Mouse (Mus musculus) cerebellum, adult 18-20 months (tissue): ENCODE results near the gene Arhgap24.

ENCODE experiments used
- DNase-seq, 2 experiments: peaks; one replicate each; pipeline ENCODE4 v3.0.0; 2021

Arhgap24 gene

DNA sequence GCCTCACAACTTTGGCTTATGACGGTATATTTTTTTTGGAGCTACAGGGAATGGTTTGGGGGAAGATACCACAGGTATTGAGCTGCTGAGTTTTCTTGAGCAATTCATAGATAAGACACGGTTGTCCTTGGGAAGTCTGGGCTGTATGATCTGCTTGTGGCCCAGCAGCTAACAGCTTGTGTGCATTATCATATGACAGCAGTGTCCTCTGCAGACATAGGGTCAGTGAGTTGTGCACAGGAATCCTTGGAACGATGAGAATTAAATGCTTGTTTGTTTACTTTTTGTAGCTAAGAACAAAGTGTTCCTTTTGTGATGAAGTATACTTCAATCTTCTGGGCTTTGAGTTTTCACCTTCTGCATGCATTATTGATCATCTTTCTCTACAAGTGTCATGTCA, 21.9 kb downstream of the Arhgap24 start:
- DNase-seq = no peak

DNA sequence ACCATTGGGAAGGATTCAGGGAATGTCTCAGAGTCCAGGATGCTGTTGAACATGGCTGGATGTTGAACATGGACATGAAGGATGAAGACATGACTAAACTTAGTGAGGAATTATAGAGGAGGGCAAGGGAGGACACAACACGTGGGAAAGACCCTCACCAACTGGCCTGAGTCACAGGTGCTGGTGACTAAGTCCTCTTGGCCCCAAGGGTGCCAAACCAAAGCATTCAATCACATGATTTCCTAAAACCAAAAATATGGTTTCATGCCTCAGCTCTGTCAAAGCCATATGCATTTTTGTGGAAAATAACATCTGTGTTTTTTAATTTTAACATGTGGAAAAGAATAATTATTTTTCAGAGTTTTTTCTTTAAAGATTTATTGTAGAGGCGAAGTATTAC, 22.7 kb downstream of the Arhgap24 start:
- DNase-seq = no peak

DNA sequence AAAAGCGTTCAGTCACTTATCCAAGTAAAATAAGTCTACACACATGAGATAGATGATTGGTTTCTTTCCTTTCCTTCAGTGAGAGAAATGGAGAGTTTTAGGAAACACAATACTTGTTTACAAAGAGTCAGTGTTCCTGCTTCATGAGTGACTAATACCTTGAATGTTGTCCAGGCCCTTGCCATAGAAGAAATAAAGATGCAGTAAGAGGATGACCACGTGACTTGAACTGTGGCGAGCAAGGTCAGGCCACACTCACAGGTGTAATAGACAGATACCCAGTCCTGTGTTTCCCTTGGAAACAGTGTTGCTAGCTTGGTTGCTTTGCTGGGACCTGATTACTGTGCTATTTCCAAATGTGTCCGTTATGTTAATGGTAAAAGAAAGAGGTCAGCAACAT, 23.4 kb downstream of the Arhgap24 start:
- no peak for DNase-seq

DNA sequence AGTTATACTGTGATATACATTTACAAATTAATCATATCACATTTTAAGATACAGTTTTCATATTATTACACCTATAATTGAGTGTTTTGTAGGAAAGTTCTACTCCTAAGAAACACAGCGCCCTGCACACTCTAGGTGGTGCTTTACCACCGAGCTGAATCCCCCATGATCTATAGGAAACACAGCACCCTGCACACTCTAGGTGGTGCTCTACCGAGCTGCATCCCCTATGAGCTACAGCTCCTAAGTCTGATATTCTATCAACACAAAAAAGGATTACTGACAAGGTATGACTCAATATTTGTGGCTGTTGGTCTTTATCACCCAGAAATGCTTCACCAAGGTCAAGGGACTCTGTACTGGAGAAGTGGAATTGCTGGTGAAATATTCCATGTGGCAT, 27.0 kb downstream of the Arhgap24 start:
- DNase-seq = no peak

DNA sequence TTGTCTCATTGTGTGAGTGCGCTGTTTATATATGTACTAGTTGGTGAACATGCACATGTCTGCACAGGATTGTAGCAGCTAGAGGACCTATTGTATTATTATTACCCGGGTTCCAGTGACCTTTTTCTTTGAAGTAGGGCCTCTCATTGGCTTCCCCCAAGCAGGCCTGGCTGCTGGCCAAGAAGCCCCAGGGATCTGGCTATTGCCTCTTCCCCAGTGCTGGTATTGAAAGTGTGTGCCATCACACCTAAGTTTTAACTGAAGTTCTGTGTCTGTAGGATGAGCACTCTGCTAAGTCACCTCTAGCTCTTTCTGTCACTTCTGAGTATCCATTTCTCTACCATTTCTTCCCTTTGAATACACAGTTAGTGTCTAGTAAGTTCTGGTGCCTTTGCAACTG, 28.2 kb downstream of the Arhgap24 start:
- DNase-seq = peak; percentile 1 to 5

DNA sequence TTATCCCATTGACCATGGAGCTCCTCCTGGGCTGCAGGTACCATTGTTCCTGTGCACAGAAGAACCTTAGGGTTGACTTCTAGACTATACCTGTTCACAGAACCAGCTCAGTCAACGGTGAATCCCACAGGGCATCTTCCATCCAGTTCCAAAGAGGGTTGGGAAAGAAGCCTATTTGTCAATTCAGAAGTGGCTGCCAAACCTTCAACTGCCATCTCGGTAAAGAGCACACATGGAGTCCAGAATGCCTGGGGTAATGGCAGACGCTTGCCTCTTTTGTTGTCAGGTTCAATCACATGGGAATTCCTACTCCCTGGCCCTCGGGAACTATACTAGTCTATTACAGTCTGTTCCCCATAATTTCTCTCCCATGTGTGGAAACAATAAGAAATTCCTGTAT, 30.5 kb downstream of the Arhgap24 start:
- no peak for DNase-seq

DNA sequence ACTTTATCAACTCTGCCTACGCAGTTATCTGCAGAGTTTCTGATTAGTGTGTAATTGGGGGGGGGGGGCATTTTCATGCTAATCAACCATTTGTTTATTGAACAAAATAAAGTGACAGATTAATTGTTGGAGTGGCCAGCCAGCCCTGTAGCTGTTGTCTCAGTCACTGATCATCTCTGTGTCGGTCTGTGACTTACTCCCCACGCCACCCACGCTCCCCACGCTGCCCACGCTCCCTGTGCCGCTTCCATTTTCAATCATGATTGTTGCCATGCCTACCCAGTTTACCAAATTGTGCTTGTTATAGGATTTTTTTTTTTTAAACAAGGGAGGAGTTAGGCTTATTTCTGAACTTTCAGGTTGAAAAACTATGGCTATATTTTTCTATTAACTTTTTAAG, 34.3 kb downstream of the Arhgap24 start:
- no peak for DNase-seq

DNA sequence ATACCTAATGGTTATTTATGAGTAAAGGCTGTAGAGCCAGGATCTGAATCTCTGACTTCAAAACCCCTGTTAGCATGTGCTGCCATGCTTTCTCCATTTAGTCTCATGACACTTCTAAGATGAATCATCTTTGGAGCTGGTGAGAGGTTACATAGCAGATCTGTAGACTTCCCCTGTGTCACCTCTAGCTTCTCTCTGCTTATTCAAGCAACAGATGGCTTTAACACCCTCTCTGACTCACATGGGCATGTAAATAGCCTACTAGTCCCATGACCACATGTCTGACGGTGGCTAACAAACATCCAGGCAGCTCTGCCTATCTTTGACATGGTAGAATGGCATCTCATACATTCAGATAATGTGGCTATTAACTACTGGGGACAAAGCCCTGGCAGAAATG, 39.3 kb downstream of the Arhgap24 start:
- no peak for DNase-seq

DNA sequence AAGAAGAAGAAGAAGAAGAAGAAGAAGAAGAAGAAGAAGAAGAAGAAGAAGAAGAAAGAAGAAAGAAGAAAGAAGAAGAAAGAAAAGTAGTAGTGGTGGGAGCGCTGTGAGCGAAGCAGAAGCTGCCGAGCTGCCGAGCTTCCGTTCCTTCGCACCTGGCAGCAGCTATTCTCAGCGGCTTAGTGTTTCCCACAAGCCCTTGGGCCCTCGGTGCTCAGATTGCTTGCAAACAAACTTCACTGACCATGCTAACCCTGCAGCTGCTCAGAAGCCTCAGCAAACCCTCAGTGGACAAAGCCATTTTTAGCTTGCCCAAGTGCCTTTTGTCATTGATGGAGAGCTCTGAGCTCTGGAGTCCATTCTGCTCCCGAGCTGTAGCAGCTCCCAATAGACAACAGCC, 54.1 kb downstream of the Arhgap24 start:
- DNase-seq = no peak

DNA sequence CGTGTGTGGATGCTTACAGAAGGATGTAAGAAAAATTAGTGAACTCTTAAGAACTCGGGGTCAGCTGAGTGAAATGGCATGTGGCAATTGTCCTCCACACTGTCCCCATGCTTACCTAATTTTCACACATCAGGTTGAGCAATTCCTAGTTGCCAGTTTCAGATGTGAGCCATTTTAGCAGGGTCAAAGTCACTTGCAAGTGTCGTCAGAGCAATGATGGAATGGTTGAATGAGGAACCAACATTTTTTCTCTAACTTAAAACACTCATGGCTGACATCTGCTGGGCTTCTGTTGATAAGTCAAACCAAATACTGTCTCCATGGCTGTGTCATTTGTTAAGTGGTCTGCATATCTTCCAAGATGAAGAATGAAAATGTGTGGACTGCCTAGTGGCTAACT, 56.6 kb downstream of the Arhgap24 start:
- DNase-seq = no peak

DNA sequence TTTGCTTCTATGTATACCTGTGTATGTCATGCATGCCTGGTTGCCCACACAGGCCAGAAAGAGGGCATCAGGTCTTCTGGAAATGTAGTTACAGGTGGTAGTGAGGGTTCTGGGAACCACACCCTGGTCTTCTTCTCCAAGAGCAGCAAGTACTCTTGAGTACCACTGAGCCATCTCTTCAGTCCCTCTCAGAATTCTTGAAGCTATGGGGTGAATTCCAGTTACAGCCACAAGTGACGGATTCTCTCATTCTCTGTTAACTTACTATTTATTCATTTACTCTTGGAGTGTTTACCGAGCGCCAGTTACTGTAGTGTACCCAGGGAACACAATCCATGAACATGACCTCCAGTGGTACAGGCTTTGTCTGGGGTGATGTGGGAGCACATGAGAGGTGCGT, 65.1 kb downstream of the Arhgap24 start:
- DNase-seq = no peak

DNA sequence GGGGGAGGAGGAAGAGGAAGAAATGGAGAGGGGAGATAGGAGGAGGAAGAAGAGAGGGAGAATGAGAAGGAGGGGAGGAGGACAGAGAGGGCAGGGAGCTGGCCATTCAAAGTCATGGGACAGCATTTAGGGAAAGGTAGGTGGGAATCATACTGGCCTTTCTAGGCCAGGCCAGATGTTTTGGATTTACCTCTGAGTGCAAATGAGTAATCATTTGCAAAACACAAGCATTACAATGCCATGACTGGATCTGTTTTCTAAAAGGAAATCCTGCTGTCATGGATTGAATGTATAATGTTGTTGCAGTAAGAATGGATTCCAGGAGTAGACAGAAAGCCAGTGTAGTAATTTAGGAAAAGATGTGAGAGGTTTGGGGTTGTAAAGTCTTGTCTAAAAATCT, 66.6 kb downstream of the Arhgap24 start:
- DNase-seq = no peak

DNA sequence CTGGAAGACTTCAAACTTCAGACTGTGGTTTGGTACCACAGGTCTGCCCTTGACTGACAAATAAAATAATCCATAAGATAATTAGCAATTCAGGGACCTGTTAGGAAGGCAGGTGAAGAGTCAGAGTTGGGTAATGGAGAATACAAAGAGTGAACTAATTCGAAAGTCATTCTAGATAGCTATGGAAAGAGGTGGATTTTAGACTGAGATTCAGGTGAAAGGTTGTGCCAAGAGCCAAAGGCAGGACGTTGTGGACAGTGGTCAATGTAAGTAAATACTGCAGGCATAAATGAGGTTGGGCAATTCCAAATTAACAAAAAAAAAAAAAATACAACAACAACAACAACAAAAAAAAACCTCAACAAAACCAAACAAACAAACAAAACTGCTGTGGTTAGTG, 67.2 kb downstream of the Arhgap24 start:
- no peak for DNase-seq

DNA sequence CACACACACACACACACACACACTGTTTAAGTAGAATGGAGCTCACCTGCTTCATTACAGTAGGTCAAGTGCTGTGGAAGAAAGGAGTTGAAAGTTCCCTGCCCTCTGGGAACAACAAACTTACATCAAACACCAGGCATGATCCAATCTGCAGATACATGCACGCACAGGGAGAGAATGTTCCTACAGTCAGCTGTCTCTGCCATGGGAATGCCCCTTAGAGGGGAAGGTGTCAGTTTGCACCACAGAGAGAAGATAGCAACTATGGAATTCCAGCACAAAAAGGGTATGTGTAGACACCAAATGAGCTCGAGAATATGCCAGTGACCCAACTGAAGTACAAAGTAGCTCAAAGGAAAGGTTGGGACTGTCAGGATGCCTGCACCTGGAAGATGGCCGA, 69.0 kb downstream of the Arhgap24 start:
- DNase-seq = no peak

DNA sequence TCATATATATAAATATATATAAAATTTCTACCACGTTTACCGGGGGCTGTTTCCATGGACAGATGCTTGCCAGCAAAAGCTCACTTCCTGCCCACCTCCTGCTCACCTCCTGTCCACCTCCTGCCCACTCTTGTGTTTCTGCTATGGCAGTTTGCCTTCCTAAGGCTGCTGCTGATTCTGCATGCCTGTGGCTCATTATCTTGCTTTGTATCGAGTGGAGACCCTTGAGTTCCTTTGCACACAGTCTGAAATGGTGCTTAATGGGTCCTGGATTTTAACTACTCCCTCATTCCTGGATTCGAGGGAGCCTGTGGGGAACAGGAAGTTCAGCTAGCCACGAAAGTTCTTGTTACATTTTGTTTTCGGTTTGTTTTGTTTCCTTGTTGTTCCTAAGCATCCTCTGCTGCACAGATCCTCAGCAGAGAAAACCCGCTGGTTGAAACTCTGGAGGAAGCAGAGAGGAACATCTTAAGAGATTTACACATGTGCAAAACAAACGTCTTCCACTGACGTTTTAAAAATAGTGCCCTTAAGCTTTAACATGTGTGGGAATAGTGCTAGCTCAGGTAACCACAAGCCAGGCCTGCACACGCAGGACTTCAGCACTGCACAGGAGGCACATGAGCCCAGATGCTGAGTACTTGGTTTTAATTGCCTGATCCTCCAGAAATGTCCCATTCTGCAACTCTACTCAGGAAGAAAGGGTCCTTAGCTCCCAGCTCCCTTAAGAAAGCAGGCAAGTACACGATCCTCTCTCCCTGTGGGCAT, 69.9 kb downstream of the Arhgap24 start:
- DNase-seq = no peak

DNA sequence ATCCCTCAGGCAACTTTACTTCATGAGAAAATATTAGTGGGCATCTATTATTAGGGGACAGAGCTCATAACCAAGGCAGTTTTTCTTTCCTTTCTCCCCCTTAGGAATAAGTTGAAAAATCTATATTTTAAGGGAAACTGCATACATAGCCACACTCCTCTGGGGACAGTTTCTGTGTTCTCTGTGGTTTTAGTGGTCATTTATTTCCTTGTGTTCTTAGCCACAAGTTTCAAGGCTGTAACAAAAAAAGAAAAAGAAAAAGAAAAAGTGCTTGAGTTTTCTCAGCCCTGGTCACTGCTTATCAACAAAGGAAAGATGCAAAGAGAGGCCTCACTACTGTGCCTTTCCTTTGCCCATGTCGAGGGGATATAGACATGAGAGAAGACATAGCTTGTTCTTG, 71.3 kb downstream of the Arhgap24 start:
- DNase-seq = no peak

DNA sequence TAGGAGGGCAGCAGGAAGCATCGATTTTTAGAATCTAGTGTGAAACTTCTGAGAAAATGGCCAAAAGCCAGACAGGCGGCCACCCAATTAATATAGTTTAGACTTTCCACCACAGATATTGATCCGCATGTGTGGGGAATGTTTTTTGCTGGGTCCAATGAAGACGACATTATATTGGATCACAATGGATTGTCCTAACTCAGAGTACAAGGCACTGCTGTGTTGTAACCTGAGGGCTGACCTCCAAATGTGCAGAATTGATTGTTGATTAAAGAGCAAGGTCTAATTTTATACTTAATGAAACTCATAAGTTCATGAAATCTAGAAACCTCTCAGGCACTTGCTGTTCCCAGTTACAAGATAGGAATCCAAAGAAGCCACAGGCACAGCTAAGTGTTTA, 74.8 kb downstream of the Arhgap24 start:
- no peak for DNase-seq

DNA sequence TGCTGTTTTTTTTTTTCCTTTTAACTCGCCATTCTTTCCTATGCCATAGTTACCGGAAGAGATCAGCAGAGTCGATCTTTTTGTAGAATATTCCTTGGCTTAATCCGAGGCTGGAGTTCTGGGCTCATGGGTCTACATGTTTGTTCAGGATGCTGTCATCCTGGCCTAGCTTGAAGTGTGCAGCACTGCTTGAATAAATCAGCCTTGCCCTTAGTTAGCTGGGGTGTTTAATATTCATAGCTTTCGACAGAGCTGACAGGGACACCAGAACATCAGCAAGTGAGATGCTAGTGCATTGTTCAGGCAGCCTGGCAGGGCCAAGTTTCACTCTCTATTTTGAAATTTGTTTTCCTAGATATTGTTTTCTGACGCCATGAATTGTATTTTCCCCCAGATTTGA, 79.1 kb downstream of the Arhgap24 start:
- no peak for DNase-seq

DNA sequence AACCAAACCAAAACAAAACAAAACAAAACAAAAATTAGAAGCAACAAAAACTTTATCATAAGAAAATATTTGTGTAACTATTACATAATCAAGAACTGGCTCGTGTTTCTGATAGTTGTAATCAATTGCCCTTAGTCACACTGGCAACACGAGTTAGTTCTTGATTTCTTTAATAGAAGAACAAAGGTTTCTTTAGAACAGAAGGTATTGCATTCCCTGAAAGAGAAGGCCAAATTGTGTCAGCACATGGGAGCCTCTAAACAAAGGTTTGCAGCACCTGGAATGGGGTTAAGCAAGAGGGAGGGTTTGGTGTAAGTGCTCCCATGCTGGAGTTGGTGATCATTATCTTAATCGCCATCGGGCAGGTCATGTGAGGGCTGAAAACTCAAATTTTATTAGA, 82.8 kb downstream of the Arhgap24 start:
- DNase-seq = no peak

DNA sequence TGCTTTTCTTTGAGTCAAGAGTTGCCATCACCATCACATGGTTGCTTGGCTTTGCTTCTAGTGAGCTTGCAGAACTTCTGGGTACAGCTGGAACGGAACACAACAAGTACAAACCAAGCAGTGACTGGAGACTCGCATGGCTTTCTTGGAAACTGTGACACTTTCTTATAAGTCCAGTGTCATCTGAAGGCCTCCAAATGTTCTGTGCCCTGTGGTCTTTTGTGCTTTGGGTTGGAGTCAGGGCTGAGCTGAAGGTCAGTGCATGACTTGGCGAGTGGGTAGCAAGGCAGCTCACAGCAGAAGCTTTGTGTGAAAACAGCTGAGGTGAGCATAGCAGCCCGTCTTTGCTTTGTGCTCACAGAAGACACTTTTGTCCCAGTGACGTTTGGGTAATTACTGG, 87.6 kb downstream of the Arhgap24 start:
- no peak for DNase-seq

DNA sequence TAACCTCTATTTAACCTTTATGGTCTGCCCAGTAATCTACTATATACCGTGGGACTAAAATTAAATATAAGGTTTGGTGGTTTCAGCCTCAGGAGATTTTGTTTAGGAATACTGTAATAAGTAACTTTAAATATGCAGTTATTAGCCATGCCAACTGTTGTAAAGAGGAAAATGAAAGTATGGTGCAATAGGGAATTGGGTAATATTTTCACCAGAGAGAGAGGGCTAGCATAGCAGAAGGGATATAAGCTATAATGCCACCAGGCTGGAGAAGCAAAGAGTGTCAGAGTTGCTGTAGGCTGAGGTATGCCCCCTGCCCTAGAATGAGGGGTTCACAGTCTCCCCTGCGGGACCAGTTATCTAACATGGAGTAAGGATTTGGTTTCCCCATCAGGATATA, 90.3 kb downstream of the Arhgap24 start:
- DNase-seq = no peak

DNA sequence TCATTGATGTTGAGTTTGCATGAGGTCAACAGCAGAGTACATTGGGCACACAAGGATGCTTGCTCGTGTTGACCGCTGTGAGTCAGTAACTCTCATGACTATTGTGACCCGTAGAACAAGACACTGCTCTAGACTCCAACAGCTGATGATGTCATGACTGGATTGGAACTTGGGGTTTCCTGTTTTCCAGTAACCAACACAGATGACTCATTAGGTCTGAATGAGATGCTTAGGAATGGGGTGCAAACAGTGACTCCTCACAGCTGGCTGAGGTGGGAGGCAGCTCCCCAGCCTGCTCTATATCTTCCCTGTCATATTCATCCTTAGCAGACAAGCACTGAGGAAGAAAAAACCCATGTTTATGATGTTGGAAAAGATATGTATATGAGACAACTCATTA, 95.6 kb downstream of the Arhgap24 start:
- no peak for DNase-seq

DNA sequence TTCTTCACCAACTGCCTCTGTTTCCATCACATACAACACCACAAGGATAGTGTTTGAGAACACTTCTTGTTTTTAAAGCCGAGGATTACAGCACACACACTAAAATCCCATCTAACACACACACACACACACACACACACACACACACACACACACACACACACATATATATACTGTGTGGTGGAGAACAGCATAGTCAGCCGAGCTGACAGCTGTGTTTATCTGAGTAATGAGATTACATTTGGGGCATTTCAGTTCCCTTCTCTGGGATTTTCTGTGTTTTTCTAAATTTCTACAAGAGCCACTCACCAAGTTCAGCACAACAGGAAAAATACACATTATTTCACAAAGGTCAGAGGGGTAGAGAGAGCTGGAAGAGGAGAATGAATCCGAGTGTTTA, 96.5 kb downstream of the Arhgap24 start:
- DNase-seq = no peak

DNA sequence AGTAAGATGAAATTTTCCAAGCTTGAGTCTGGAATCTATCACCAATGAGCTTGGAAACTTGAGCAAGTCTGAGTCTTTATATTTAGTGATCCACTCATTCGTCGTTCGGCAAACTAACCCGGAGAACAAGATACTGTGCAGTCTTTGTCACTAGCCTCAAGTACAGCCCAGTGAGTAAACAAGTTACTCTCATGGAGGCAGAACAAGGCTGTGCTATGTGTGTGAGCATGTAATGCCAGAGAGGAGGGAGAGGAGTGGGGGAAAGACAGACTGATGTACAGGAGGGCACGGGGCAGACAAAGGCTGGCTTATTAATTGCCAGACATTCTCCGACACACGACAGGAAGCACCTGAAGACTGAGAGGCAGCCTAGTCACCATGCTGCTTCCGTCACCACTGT, 97.2 kb downstream of the Arhgap24 start:
- no peak for DNase-seq

DNA sequence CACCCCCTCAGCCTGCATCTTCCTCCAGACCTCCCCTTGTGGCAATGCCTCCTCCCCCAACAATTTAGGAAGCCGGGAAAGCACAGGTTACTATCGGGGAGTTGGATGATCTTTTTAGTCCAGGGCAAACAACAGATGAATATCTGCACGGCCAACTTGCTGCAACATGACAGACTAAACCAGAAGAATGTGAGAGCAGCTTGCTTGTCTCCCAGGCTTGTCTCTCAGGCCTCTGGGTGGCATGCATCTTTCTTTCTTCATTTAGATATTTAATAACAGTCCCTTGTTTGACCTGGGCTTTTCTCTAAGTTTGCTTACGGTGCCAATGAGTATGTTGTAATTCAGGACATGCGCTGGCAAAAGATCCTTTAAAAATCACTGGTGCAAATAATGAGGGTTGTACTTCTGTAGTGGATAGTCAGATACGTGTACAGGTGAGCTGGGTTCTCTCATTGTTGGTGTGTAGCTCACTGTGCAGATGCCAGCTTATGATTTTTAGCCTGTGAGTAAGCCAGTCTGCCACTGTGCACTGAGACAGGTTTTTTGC, 101.7 kb downstream of the Arhgap24 start:
- no peak for DNase-seq
